Mouse (Mus musculus): Measurements from ENCODE around the gene Vars.
"Not testable (repeated sequence)": the region's sequence is repeated elsewhere in the genome, so short reads cannot be mapped to it uniquely, and the experiment has no call there.

Vars gene

GRCm38 (mm10) chr17:35024261-35024660, 23.5 kb downstream of the Vars start:
- DNase-seq: no peak

- no peak for DNase-seq
Measured at GRCm38 (mm10) chr17:35024691-35025488, 24.1 kb downstream of the Vars start.

- DNase-seq: peak in 1 of 2 experiments; percentile 25
Measured at GRCm38 (mm10) chr17:35026206-35026605, 25.4 kb downstream of the Vars start.

- peak; percentile 89 to 95 for DNase-seq
Measured at GRCm38 (mm10) chr17:35027277-35028068, 26.7 kb downstream of the Vars start, which contains the start of gene Sapcd1. Gene Sapcd1, minus strand, starts transcription at chr17:35028016.

DNA sequence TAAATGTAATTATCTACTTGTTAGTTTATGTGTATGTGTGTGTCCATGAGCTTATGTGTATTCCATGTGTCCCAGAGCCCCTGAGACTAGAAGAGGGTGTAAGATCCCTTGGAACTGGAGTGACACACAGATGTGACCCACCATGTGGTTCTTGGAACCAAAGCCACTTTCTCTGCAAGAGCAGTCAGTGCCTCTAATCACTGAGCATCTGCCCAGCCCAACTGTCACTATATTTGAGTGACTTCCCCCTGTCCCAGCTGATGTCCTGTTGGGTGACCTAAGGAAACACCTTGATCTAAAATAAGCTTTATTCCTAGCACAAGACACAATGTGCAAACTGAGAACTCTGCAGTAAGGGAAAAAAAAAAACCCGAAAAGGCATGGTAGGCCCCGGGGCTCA, 27.5 kb downstream of the Vars start:
- DNase-seq: peak; percentile 67 to 75

DNA sequence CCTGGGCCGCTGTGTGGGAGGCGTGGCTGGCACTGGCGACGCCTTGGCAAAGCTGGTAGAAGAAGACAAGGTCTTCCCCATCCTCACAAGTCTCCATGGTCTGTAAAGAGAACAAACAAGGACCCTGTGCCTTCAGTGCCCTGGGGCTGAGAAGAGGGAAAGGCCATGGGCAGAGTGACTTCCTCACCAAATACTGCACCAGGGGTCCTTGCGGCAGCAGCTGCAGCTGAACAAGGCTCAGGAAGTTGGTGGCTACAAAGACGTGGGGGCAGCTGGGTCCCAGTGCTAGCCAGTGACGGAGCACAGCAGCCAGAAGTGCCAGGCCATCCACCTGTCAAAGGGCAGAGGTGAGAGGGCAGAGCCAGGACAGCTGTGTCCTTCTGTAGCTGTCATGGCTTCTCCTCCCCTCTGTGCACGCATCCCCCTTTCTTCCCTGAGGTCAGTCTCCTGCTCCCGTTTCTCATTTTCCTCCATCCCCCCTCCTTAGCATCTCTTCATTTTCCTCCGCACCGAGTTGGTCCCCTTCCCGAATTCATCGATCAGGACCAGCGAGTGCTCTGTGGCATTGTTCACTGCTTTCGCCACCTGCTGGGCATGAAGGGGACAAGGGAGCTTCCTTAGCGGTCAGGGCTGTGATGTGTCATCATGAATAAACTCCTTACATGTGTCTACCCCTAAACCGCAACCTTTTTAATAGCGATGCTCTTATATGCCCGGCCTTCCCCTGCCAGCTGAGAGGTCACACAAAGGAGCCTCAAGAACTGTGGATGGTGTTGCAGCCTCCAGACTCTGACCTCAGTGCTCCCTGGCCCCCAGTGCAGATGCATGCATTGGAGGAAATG, 29.1 kb downstream of the Vars start:
- DNase-seq: peak; percentile 63 to 65

GRCm38 (mm10) chr17:35031272-35031671, 30.5 kb downstream of the Vars start:
- peak; percentile 43 to 50 for DNase-seq

DNA sequence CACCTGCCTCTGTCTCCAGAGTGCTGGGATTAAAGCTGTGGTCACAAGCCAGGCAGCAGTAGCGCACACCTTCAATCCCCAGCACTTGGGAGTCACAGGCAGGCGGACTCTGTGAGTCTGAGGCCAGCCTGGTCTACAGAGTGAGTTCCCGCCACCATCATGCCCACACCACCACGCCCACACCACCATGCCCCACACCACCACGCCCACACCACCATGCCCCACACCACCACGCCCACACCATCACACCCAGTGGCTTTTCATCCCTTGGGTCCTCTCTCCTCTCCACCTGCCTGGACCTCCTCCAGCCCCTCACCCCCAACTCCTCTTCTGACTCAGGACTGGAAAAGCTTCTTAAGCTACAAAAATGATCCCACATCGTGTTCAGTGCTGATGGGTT, 31.1 kb downstream of the Vars start:
- no peak for DNase-seq

DNA sequence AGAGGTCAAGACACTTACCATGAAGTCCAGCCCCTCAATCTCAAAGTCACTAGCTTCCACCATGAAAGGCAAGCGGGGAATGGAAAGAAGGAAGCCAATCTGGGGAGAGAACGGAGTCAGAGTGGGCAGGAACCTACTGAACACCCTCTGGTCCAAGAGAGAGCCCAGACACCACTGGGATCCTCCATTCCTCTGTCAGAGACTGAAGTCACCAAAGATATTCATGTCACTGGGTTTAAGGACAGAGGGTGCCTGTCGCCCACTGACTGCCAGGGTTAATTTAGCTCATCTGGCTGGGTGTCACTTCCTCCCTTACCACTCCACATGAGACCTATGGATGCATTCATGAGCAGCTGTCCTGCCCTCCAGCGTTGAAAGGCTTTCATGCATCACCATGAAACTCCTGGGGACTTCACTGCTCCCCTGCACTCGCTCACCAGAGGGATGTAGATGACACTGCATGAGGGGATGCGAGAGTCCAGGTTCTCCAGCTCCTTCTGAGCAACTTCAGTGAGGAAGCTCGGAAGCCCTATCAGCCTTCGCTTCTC, 31.6 kb downstream of the Vars start:
- no peak for DNase-seq

DNA sequence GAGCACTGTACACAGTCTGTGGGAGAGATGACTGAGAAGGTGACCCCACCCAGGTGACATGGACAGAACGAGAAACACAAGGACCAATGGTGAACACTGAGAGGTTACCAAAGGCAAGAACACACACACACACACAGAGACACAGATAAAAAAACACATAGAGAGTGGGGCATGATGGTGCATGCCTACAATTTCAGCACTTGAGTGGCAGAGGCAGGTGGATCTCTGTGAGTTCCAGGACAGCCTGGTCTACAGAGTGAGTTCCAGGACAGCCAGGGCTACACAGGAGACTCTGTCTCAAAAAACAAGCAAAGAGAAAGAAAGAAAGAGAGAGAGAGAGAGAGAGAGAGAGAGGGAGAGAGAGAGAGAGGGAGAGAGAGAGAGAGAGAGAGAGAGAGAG, 32.9 kb downstream of the Vars start:
- not testable (repeated sequence) for DNase-seq

DNA sequence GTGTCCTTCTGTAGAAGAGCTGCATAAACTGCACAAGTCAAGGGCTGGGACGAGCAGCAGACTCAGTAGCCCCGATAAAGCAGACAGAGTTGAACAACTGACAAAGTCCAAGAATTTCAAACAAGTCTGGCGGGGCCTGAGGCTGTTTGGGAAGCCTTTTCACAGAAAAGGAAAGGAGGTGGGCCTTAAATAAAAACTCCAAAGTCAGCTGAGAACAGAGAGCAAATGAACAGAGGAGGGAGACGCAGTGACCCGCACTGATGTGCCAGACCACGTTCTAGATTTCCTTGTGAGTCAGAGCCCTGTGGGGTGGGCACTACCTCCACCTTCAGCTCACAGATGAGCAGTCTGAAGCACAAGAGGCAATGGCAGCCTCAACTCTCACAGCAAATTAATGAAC, 34.1 kb downstream of the Vars start:
- DNase-seq: no peak

- no peak for DNase-seq
Measured at GRCm38 (mm10) chr17:35039121-35039873, 38.5 kb downstream of the Vars start.

- no peak for DNase-seq
Measured at GRCm38 (mm10) chr17:35043794-35044193, 43.0 kb downstream of the Vars start.

- no peak for DNase-seq
Measured at GRCm38 (mm10) chr17:35044904-35045806, 44.4 kb downstream of the Vars start.

DNA sequence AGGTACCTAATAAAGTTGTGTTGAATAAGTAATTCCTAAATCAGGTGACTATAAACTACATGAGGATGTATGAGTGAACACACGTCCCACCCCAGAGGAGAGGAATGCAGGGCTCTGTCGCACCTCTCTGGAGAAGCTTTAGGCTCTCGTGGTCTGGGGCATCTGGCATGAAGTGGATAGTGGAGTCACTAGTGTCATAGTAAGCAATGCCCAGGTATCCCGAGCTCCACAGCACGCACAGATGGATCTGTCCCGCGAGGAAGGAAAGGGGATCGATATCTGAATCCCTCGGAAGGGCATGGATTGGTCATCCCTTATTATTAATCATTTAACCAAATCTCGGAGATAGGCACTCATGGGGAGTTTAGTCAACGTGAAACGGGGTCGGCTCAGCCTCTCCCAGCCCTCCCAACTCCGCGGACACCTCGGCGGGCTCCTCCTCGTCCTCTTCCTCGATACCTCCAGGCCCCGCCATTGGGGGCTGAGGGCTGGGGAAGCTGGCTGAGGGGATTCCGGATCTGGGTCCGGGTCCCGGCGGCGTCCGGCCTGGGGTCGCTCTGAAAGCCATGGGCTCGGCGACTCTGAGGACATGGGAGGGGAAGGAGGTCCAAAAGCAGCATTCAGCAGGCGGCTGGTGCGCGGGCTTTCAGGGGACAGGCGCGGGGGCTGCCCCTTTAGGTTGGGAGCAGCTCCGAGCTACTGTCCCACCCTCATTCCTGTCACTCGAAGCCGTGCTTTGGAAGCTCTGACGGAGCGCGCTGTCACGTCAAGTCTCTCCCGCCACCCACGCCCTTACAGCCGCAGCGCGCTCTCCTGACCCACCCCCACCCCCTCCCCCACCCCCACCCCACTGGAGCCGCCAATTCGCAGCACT, 45.3 kb downstream of the Vars start:
- DNase-seq: no peak

GRCm38 (mm10) chr17:35046681-35047455, 46.1 kb downstream of the Vars start, which contains the start of gene Msh5:
Gene Msh5, minus strand, starts transcription at chr17:35046745.
- DNase-seq: peak; percentile 99

DNA sequence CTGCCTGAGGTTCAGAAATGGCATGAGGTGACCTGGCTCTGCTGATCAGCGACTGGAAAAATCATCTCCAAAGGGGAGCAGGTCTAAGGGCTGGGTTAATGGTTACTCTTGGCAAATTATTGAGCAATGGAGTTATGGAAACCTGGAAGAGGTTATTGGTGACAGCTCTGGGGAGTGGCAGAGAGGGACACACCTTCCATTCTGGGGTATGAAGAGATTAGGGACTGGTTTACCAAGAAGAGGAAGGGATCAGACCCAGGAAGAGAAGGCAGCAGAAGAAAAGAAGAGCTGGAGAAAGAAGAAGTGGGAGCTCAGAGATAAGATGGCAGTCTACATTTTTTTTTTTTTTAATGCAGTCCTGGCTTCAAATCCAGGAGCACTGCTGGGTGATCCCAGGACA, 46.9 kb downstream of the Vars start:
- no peak for DNase-seq

DNA sequence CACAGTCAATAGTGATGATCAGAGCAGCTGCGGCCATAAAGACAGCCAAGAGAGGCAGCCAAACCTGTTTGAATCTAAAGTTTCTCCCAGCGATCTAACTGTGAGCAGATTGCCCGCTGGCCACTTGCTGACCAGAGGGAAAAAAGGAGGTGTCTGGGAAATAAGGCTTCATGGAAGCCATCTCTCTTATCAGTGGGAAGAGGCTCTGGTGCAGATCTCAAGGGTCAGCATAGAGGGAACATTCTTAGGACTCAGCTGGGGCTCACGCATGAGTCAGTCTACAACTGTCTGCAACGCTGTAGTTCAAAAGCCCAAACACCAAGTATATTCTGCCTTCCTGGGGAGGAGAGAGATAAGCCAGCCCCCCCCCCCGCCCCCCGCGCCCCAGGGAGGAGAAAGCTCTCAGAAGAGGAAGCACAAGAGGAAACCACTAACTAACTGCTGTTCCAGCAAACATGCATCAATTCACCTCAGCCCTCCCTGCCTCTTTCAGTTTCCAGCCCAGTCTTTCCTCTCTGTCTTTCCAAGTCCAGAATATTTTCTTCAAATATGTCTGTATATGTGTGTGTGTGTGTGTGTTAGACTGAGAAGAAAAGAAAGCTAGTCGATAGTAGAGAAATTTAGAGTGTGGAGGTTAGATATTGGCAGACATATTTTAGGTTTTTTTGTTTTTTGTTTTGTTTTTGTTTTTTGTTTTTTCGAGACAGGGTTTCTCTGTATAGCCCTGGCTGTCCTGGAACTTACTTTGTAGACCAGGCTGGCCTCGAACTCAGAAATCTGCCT, 47.6 kb downstream of the Vars start:
- DNase-seq: peak; percentile 25 to 41
